Mouse (Mus musculus) myocyte (in vitro differentiated cells): ENCODE measurements around the gene Slc35e3.

Source experiments
- E2F4 ChIP-seq: IDR thresholded peaks from one replicate; pipeline ENCODE4 v1.6.1; 2011; ENCODE audit warnings: mild to moderate bottlenecking, control low read depth, moderate library complexity; ENCODE audit not compliant: insufficient read depth
- MAX ChIP-seq: IDR thresholded peaks from one replicate; pipeline ENCODE4 v1.6.1; 2011; ENCODE audit warnings: low read depth, mild to moderate bottlenecking, control low read depth
- MYOD1 ChIP-seq, 3 experiments: IDR thresholded peaks; one replicate each; pipeline ENCODE4 v1.6.1; 2011; ENCODE audit warnings: control low read depth in 2 of 3, low read depth in 2 of 3, mild to moderate bottlenecking in 2 of 3, moderate library complexity in 1 of 3; ENCODE audit not compliant: insufficient read length in 2 of 3, control insufficient read depth in 1 of 3
- MYOG ChIP-seq, 3 experiments: IDR thresholded peaks; one replicate each; pipeline ENCODE4 v1.6.1; 2011; ENCODE audit warnings: control low read depth in 2 of 3, low read depth in 2 of 3, mild to moderate bottlenecking in 2 of 3; ENCODE audit not compliant: insufficient read length in 2 of 3, control insufficient read depth in 1 of 3, insufficient read depth in 1 of 3
- POLR2A ChIP-seq: IDR thresholded peaks from one replicate; pipeline ENCODE4 v1.6.1; 2011; ENCODE audit warnings: low read depth, mild to moderate bottlenecking, control low read depth, moderate library complexity; ENCODE audit not compliant: insufficient read length
- TCF12 ChIP-seq: IDR thresholded peaks from one replicate; pipeline ENCODE4 v1.6.1; 2011; ENCODE audit warnings: mild to moderate bottlenecking, control low read depth; ENCODE audit not compliant: poor library complexity, insufficient read depth, severe bottlenecking

GRCm38 (mm10) chr10:117716686-117717085 is 29.5 kb downstream of the Slc35e3 start:
- TF ChIP-seq POLR2A, result no peak
- no peak for TF ChIP-seq MYOD1 (IDR thresholded peaks at IDR 0.05; ENCODE audit: control insufficient read depth in 1 of 3, insufficient read length in 2 of 3, low read depth in 2 of 3)
- no peak for TF ChIP-seq MYOG (IDR thresholded peaks at IDR 0.05; ENCODE audit: control insufficient read depth in 1 of 3, insufficient read depth in 1 of 3, insufficient read length in 2 of 3, low read depth in 2 of 3)
- TF ChIP-seq MAX, result no peak
- TF ChIP-seq E2F4, result no peak
- no peak for TF ChIP-seq TCF12
